Mouse (Mus musculus): Measurements from ENCODE around the gene Cops3.

Cops3 gene

DNA sequence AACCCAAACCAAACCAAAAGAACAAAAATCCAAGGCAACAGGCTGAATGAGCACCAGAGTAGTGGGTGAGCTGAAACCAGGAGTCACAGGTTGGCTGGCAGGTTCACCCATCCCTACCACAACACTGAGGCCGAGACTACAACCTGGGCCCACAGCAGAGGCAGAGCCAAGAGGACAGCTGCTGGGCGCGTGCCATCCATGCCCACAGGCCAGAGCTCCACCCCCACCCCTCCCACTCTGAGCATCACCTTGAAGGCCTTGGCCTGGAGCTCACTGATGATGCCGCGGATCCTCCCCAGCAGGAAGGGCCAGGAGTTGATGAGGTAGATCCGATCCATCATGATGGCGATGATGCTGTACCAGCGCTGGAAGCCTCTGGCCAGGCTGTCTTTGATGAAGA is 37.8 kb downstream of the Cops3 start:
- POLR2A ChIA-PET: interaction anchor here in 3 of 4 experiments (0.6 to 1.9 kb wide), 7 partner anchors 10 to 41 kb away, joined by 3 to 7 read pairs (median 5); partner anchors contain the start of genes Pld6 (in 2 of the 3), Cops3 (in 1 of the 3) and Nt5m (in 1 of the 3)

DNA sequence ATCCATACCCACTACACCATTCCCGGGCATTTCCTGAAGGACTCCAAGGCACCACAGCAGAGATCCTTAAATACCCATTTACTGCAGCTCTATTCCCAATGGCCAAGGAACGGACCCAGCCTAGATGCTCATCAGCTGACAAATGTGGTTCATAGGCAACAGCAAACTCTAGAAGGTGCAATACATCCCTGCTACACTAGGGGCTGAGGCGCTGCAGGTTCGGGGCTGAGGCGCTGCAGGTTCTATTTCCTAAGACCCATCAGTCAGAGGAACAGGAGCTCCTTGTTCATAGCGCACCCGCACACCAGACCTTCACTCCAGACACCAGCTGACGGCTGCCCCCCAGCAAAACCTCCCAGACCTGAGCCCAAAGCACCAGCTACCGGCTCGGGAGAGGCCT is 39.2 kb downstream of the Cops3 start:
- POLR2A ChIA-PET: interaction anchor here in 3 of 4 experiments (0.7 to 3.9 kb wide), 22 partner anchors 8 to 410 kb away, joined by 3 to 31 read pairs (median 4); partner anchors contain the start of genes Flcn (in 2 of the 3), Pld6 (in 2 of the 3) and Cops3 (in 1 of the 3)
- CTCF ChIA-PET: interaction anchor here (0.6 to 1.4 kb wide), 15 partner anchors 9 to 508 kb away, joined by 3 to 10 read pairs (median 3); partner anchors contain the start of genes Flcn (in 2 of the 4), Cops3 (in 1 of the 4), Nt5m (in 1 of the 4) and Pemt (in 1 of the 4)

More for the DNA sequence above, 37.8 kb downstream of the Cops3 start:
- CTCF ChIA-PET: interaction anchor here in 1 of 4 experiments (1.3 kb wide), 1 partner anchor 15 kb away, joined by 3 read pairs; the partner anchor contains the start of gene Pld6

DNA sequence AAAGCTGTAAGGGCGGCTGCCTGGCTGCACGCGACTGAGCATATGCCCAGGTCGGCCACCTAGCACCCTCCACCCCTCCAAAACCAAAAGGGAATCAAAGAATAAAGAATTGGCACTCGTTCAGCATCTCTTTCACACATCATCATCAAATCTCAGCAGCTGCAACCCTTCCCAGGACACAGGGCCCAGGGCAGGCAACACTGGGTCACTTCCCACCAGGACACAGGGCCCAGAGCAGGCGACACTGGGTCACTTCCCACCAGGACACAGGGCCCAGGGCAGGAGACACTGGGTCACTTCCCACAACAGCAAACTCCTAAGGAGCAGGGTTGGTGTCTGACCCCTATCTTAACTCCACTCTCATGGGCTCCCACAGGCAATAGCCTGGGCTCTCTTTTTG is 46.2 kb downstream of the Cops3 start:
- CTCF ChIA-PET: interaction anchor here in 3 of 4 experiments (0.5 to 1.0 kb wide), 3 partner anchors 11 to 163 kb away, joined by 3 to 5 read pairs (median 4); no protein-coding TSS in a partner anchor
- POLR2A ChIA-PET: interaction anchor here in 3 of 4 experiments (0.7 to 1.1 kb wide), 3 partner anchors 13 to 414 kb away, joined by 3 to 4 read pairs (median 4); no protein-coding TSS in a partner anchor

DNA sequence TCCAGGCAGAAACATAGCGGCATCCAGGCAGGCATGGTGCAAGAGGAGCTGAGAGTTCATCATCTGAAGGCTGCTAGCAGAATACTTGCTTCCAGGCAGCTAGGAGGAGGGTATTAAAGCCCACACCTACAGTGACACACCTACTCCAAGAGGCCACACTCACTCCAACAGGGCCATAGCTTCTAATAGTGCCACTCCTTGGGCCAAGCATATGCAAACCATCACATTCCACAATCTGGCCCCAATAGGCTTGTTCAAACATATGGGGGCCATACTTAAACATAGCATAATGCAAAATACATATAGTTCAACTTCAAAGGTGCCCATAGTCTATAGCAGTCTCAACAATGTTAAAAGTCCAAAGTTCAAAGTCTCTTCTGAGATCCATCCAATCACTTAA is 50.3 kb downstream of the Cops3 start:
- CTCF ChIA-PET: interaction anchor here in 1 of 4 experiments (1.5 to 1.9 kb wide), 2 partner anchors 11 kb away, joined by 3 to 6 read pairs; no protein-coding TSS in a partner anchor
- POLR2A ChIA-PET: interaction anchor here in 3 of 4 experiments (0.6 to 2.2 kb wide), 4 partner anchors 10 to 26 kb away, joined by 3 to 7 read pairs (median 6); no protein-coding TSS in a partner anchor

- POLR2A ChIA-PET: interaction anchor here (0.5 to 2.4 kb wide), 35 partner anchors 8 to 750 kb away, joined by 3 to 17 read pairs (median 4); partner anchors contain the start of genes Cops3 (in 3 of the 4), Nt5m (in 3 of the 4), Flcn (in 2 of the 4) and Rasd1 (in 1 of the 4)
- CTCF ChIA-PET: interaction anchor here (0.6 to 1.4 kb wide), 12 partner anchors 9 to 262 kb away, joined by 3 to 22 read pairs (median 3); no protein-coding TSS in a partner anchor
Observed at GRCm38 (mm10) chr11:59787199-59787781, 52.3 kb downstream of the Cops3 start, which contains the start of gene Pld6. TSS of gene Pld6 (minus strand) at chr11:59787645.

DNA sequence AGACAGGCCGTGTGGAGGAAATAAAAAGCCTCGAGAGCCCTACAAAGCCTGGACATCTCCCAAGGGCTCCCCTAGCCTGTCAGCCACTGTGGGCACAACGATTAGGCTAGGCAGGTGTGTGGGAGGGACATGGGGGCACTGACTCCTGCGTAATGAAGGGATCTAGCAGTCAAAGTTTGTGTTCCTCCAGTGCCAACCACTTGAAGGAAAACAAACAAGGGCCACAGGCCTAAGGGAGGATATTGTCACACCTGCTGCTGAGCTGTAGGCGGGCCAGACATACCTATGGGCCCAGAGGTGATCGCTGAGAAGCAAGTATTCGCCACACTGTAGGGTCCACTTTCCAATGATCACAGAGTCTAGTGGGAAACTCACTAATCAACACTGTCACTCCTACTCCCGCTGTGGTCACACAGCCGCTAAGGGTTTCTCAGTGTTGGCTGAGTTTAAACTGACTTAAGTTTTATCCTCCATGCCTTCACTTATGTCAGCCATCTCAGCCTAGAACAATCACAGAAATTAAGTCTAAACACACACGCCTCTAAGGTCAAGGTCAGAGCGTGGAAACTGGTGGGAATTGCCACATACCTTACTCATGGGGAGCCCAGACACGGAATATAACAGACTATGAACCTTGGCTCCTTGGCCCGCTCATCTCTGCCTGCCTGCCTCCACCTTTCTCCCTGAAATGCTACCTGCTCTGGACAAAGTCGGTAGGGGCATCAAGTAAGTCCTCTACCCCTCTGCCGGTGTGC is 53.0 kb downstream of the Cops3 start:
- ChIA-PET POLR2A (interaction anchor here in 3 of 4 experiments (0.7 to 2.4 kb wide), 12 partner anchors 8 to 269 kb away, joined by 3 to 17 read pairs (median 4); partner anchors contain the start of gene Rasd1 (in 1 of the 3)), CTCF (interaction anchor here in 2 of 4 experiments (1.1 to 1.4 kb wide), 4 partner anchors 8 to 25 kb away, joined by 3 to 4 read pairs (median 3); no protein-coding TSS in a partner anchor)

- CTCF ChIA-PET: no interaction called here
- POLR2A ChIA-PET: interaction anchor here in 2 of 4 experiments (0.5 to 2.2 kb wide), 3 partner anchors 23 to 1248 kb away, joined by 4 to 5 read pairs (median 5); no protein-coding TSS in a partner anchor
Observed at GRCm38 (mm10) chr11:59783591-59783990, 56.0 kb downstream of the Cops3 start.

DNA sequence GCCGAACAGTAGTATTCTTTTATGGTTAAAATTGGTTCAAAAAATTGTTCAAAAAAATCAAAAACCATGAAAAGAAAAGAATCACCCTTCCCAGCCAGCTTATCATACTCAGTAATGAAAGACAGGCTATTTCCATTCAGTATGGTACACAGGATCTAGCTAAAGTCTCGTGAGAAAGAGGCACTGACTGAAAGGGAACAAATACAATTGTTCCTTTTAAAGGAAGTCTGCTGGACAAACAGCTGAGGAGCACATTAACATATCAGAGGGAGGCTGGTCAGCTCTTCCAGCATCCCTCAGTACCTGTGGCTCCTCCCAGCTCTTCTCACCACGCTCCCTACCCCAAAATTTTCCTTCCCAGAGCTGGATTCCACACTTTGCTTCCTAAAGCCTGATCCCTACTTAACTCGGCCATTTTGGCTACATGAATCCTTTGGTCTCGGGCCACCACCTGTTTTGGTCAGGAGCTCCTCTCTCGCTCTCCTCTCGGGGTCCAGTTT is 57.5 kb downstream of the Cops3 start:
- CTCF ChIA-PET: interaction anchor here in 2 of 4 experiments (0.6 to 1.5 kb wide), 7 partner anchors 12 to 1751 kb away, joined by 3 to 5 read pairs (median 3); no protein-coding TSS in a partner anchor
- POLR2A ChIA-PET: interaction anchor here in 2 of 4 experiments (0.6 to 1.6 kb wide), 10 partner anchors 14 to 1812 kb away, joined by 3 to 8 read pairs (median 4); partner anchors contain the start of gene Flcn (in 1 of the 2)

DNA sequence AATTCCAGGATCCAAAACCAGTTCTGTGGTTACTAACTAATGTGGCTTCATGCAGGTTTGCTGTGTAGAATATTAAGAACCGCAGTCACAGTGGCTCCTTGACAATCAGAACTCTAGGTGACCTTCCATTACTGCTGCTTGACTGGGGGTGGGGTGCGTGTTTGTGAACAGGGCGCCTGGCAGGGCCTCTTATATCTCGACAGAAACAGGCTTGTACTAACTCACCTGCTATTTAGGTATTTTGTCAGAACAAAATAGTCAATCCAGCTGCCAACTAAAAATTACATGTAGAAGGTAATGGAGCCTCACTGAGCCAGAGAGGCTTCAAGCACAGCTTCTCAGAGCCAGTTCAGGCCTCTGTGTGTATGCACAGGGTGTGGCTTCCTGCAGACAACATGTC is 59.4 kb downstream of the Cops3 start:
- ChIA-PET POLR2A (interaction anchor here in 2 of 4 experiments (0.6 to 2.1 kb wide), 6 partner anchors 13 to 185 kb away, joined by 3 to 9 read pairs (median 3); partner anchors contain the start of genes Cops3 (in 1 of the 2), Nt5m (in 1 of the 2) and Rasd1 (in 1 of the 2)), CTCF (interaction anchor here in 3 of 4 experiments (0.5 to 2.4 kb wide), 5 partner anchors 12 to 512 kb away, joined by 3 to 15 read pairs (median 7); partner anchors contain the start of gene Zkscan17 (in 1 of the 3))

- CTCF ChIA-PET: interaction anchor here (0.5 to 2.4 kb wide), 39 partner anchors 8 to 681 kb away, joined by 3 to 22 read pairs (median 4); partner anchors contain the start of genes Pld6 (in 2 of the 4) and Zkscan17 (in 1 of the 4)
- POLR2A ChIA-PET: interaction anchor here in 3 of 4 experiments (0.7 to 2.1 kb wide), 10 partner anchors 8 to 60 kb away, joined by 3 to 17 read pairs (median 4); partner anchors contain the start of genes Pld6 (in 3 of the 3), Cops3 (in 1 of the 3) and Nt5m (in 1 of the 3)
Observed at GRCm38 (mm10) chr11:59779406-59779805, 60.2 kb downstream of the Cops3 start.

DNA sequence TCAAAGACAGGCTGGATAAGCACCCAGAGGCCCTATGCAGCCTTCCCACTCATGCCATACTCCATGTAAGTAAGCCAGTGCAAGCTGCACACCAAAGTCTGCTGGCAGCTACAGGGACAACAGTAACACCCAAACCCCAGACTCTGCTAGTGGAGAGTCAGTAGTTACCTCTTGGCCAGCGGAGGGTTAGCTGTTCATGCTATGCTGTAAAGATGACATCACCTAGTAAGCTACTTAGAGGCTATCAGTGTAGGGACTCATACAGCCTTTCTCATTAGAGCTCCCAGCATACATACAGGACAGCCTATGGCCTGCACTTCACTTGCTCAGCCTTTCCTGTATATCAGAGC is 60.8 kb downstream of the Cops3 start:
- CTCF ChIA-PET: interaction anchor here (0.5 to 2.4 kb wide), 83 partner anchors 9 to 681 kb away, joined by 3 to 22 read pairs (median 4); partner anchors contain the start of genes Pld6 (in 3 of the 4), Cops3 (in 1 of the 4), Nt5m (in 1 of the 4) and Zkscan17 (in 1 of the 4)

DNA sequence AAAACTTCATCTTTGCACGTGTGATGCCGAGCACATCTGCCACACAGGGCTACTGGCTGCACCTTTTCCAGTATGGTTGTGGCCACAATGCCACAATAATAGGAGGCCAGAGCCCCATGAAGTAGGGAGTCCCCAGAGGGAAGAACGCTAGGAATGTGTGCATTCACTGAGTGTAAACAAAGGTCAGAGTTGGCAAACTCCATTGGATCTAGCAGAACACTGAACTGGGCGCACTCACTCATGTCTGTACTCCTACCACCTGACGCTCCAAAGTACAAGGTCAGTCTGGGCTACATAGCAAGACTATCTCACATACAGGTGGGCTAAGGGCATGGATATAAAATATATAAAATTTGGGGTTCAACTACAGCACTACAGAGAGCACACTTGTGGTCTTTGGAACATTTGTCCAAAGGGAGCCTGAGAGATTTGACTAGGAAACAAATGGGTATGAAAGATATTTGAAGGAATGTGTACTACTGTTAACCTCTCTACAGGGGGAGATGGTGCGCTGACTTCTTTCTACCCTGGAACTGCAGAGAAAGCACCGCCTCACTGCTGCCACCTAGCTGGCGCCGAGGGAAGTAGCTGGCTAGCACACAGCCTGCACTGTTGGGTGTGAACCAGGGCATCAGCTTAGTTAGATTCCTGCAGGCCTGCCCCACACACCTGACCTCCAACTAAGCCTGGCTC is 61.3 kb downstream of the Cops3 start:
- CTCF ChIA-PET: interaction anchor here (0.6 to 2.4 kb wide), 82 partner anchors 9 to 680 kb away, joined by 3 to 22 read pairs (median 4); partner anchors contain the start of genes Pld6 (in 3 of the 4), Cops3 (in 1 of the 4), Nt5m (in 1 of the 4) and Zkscan17 (in 1 of the 4)
- POLR2A ChIA-PET: interaction anchor here (0.6 to 2.1 kb wide), 16 partner anchors 9 to 253 kb away, joined by 3 to 17 read pairs (median 4); partner anchors contain the start of genes Pld6 (in 4 of the 4), Cops3 (in 2 of the 4), Nt5m (in 1 of the 4) and Zkscan17 (in 1 of the 4)

More for the DNA sequence above, 60.8 kb downstream of the Cops3 start:
- POLR2A ChIA-PET: interaction anchor here (0.6 to 2.1 kb wide), 18 partner anchors 8 to 253 kb away, joined by 3 to 17 read pairs (median 4); partner anchors contain the start of genes Pld6 (in 4 of the 4), Cops3 (in 2 of the 4), Nt5m (in 1 of the 4) and Zkscan17 (in 1 of the 4)

DNA sequence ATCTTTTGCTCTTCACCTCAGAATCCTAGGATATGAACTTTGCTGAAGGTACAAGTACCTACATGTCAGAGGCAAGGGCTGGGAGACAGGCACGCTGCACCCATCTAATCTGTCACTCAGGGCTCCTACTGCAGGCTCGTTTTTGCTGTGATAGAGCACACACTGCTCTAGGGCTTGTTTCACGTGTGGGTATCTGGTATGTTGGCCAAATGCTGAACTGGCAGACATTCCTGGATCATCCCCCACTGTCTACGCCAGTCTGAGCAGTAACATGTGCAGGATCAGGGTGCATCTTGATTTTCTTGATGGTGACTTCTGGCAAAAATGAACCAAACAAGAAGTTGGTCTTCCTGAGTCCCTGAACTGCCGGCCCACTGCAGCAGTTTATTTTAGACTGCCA is 62.4 kb downstream of the Cops3 start:
- CTCF ChIA-PET: interaction anchor here in 1 of 4 experiments (0.8 kb wide), 1 partner anchor 9 kb away, joined by 4 read pairs; no protein-coding TSS in a partner anchor
- POLR2A ChIA-PET: no interaction called here

DNA sequence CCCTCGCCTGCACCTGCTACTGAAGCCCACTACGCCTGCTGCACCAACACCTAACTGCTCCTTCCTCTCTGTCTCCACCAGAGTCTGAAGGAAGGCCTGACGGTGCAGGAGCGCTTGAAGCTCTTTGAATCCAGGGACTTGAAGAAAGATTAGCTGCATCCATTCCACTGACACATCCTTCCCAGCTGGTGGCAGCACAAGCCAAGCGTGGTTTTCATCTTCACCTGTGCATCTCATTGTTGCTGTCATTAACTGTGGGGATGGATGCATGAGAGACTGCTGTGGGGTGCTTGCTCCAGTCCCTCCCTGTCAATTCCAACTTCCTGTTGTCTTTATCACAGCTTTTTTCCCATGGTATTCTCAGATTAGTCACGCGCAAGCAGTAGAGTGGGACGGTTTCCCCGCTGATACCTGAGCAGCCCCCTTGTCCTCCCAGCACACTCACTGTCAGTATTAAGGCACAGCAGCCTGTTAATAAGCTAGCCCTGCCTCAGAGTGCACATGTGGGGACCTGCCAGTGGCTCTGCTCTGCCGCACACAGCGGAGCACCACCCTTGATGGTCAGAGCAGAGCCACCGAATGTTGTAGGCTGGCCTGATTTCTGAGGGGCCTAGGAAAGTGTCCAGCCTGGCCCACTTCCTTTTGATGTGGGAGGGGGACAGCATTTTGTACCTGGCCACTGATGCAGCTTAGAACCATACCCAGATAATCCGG is 64.0 kb downstream of the Cops3 start:
- CTCF ChIA-PET: interaction anchor here in 1 of 4 experiments (0.9 to 2.1 kb wide), 4 partner anchors 22 to 250 kb away, joined by 3 to 5 read pairs (median 4); no protein-coding TSS in a partner anchor
- POLR2A ChIA-PET: interaction anchor here in 1 of 4 experiments (1.0 kb wide), 2 partner anchors 9 to 15 kb away, joined by 3 read pairs; no protein-coding TSS in a partner anchor

- POLR2A ChIA-PET: interaction anchor here in 1 of 4 experiments (1.0 kb wide), 1 partner anchor 10 kb away, joined by 3 read pairs; no protein-coding TSS in a partner anchor
- CTCF ChIA-PET: interaction anchor here in 1 of 4 experiments (2.1 kb wide), 1 partner anchor 105 kb away, joined by 5 read pairs; no protein-coding TSS in a partner anchor
Observed at GRCm38 (mm10) chr11:59774522-59774921, 65.1 kb downstream of the Cops3 start.

Measured in embryonic stem cell, embryonic (primary cell).